Mouse (Mus musculus) stomach, postnatal 0 days (tissue): ENCODE results near the gene 1700001O22Rik. TPM values are rescaled to one million over a fixed set of nuclear protein-coding genes. Genes with fewer than 3 reads are reported as not detected.

Experiments used
- ATAC-seq: fragments of 200-750 bp; cut with Nextera tagmentation; 2 replicates; pipeline ENCODE4 v1.8.0; 2017; ENCODE audit not compliant: low FRiP score, low TSS enrichment
- DNase-seq: peaks from one replicate; pipeline ENCODE4 v3.0.0-alpha.2; 2016; ENCODE audit warnings: low spot score
- H3K27ac ChIP-seq: fragments of 300-500 bp; sonication (generic); replicated peaks from 2 replicates; pipeline ENCODE4 v1.5.1; 2014; ENCODE audit warnings: mild to moderate bottlenecking, control low read depth
- H3K27me3 ChIP-seq: fragments of 300-500 bp; sonication (generic); 2 replicates; pipeline ENCODE4 v1.6.1; 2014; ENCODE audit warnings: low read length; ENCODE audit not compliant: control insufficient read depth, insufficient read depth
- H3K36me3 ChIP-seq: fragments of 300-500 bp; sonication (generic); 2 replicates; pipeline ENCODE4 v1.6.1; 2014; ENCODE audit warnings: low read length, mixed read lengths; ENCODE audit not compliant: control insufficient read depth, insufficient read depth
- H3K4me1 ChIP-seq: fragments of 300-500 bp; sonication (generic); replicated peaks from 2 replicates; pipeline ENCODE4 v1.6.1; 2014; ENCODE audit warnings: antibody characterized with exemption; ENCODE audit not compliant: control insufficient read depth, insufficient read depth
- H3K4me2 ChIP-seq: fragments of 300-500 bp; sonication (generic); replicated peaks from 2 replicates; pipeline ENCODE4 v1.6.1; 2014; ENCODE audit warnings: low read depth, mild to moderate bottlenecking, control low read depth, moderate library complexity
- H3K4me3 ChIP-seq: fragments of 300-500 bp; sonication (generic); 2 replicates; pipeline ENCODE4 v1.5.1; 2014; ENCODE audit warnings: low read depth, low read length, control low read depth
- H3K9ac ChIP-seq: fragments of 300-500 bp; sonication (generic); 2 replicates; pipeline ENCODE4 v1.6.1; 2014; ENCODE audit warnings: mild to moderate bottlenecking, low read length, control low read depth, mixed read lengths
- H3K9me3 ChIP-seq: fragments of 300-500 bp; sonication (generic); 2 replicates; pipeline ENCODE4 v1.6.1; 2016; ENCODE audit warnings: low read length; ENCODE audit not compliant: control insufficient read depth
- CTCF ChIP-seq: IDR thresholded peaks from 2 replicates; pipeline ENCODE4 v1.5.1; 2016; ENCODE audit warnings: antibody characterized with exemption, low read depth, mild to moderate bottlenecking, moderate library complexity
- EP300 ChIP-seq: optimal IDR thresholded peaks from 2 replicates; pipeline ENCODE3; 2016; ENCODE audit warnings: antibody characterized with exemption
- WGBS: fragments of 180-500 bp; shearing (Covaris S2); extraction: QIAGEN DNeasy Blood & Tissue Kit; methylation state at CpG from one replicate; pipeline ENCODE4 v1.1.7; 2014; 5-methylcytosine and 5-hydroxymethylcytosine counted together
- polyA plus RNA-seq: library from polyadenylated mRNA; unstranded; fragments of >200 nt; fragmentation: Nextera tagmentation; extraction: Ambion mirVana; gene quantifications from 2 replicates; pipeline ENCODE4 v1.2.1, GENCODE M21; 2015

The 1700001O22Rik gene
- polyA plus RNA-seq, 1 experiment from 2014 or later: 2.0 TPM

DNA sequence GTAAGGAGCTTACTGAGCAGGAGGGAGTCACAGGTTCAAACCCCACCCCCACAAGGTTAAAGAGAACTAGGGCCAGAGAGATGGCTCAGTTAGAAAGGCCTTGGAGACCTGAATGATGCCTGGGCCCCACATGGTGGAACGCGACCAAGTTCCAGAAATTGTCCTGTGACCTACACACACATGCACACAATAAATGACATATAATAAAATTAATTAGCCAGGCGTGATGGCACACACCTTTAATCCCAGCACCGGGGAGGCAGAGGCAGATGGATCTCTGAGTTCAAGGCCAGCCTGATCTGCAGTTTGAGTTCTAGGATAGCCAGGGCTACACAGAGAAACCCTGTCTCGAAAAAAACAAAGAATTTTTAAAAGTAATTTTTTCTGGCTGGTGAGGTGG lies 51.0 kb downstream of the 1700001O22Rik start:
- TF ChIP-seq CTCF: no peak
- no peak for TF ChIP-seq EP300
- no peaks in the 10 kb centered on the region for H3K27me3 ChIP-seq
- no peaks in the 10 kb centered on the region for H3K36me3 ChIP-seq
- H3K9me3 ChIP-seq: no peaks in the 10 kb centered on the region
- WGBS: 98% methylated on average over 5 of the region's 5 CpGs
- H3K4me2 ChIP-seq: no peak overlapping the region
- H3K4me1 ChIP-seq: peaks cover 4% of the 10 kb centered on the region
- H3K4me3 ChIP-seq: no peak overlapping the region
- no peak overlapping the region for H3K27ac ChIP-seq
- ATAC-seq (no peak), DNase-seq (no peak)
- no peak overlapping the region for H3K9ac ChIP-seq

DNA sequence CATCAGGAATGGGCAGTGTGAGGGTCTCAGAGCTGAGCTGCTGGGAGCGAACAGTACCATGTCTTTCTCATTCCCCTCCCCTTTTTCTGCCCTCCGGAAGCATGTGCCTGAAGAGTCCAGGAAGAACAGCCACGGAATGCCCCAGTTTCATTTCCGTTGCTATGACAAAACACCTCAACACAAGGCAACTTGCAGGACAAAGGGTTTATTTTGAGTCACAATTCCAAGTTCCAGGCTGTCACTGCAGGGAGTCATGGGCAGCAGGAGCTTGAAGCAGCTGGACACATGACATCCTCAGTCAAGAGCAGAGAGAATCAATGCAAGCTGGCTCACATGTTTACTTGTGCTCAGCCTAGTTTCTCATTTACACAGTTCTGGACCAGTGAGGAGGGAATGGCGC lies 53.4 kb downstream of the 1700001O22Rik start:
- ATAC-seq: no peak
- no peak for DNase-seq
- H3K9me3 ChIP-seq: no peaks in the 10 kb centered on the region
- no peaks in the 10 kb centered on the region for H3K36me3 ChIP-seq
- H3K4me3 ChIP-seq: no peak overlapping the region
- H3K4me1 ChIP-seq: peaks cover 4% of the 10 kb centered on the region
- H3K27ac ChIP-seq: no peak overlapping the region
- WGBS: 77% methylated on average over 5 of the region's 5 CpGs
- TF ChIP-seq EP300 (no peak), CTCF (no peak)
- no peak overlapping the region for H3K4me2 ChIP-seq
- H3K27me3 ChIP-seq: no peaks in the 10 kb centered on the region
- no peak overlapping the region for H3K9ac ChIP-seq

DNA sequence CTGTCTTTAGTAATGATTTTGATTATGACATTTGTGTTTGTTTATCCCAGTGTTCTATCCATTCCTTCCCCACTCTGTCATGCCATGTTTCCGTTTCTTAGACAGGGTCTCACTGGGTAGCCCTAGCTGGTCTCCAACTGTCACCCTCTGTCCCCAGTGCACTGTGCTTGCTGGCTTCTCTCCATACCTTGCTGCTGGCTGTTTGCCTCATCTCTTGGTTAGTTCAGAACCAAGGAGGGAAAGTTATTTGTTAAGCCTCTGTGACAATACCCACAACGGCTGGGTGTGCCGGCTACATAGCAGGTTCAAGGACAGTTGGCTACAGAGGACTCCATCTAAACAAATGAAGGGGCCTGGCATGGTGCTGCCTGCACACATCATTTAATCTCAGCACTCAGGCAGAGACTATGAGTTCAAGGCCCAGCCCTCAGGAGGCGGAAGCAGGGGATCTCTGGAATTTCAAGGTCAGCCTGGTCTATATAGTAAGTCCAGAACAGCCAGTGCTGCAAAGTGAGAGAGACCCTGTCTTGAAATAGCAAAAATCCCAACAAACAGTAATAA lies 55.8 kb downstream of the 1700001O22Rik start:
- H3K9ac ChIP-seq: no peak overlapping the region
- ATAC-seq (no peak), DNase-seq (no peak)
- no peak overlapping the region for H3K27ac ChIP-seq
- no peaks in the 10 kb centered on the region for H3K27me3 ChIP-seq
- no peak overlapping the region for H3K4me3 ChIP-seq
- no peak for TF ChIP-seq CTCF
- TF ChIP-seq EP300: no peak
- H3K4me2 ChIP-seq: no peak overlapping the region
- no peaks in the 10 kb centered on the region for H3K36me3 ChIP-seq
- H3K9me3 ChIP-seq: no peaks in the 10 kb centered on the region
- 74% methylated on average over 4 of the region's 4 CpGs for WGBS
- peaks cover 9% of the 10 kb centered on the region; the same call in 1 of the 2 replicates for H3K4me1 ChIP-seq

Other genes starting within 250 kb of the 1700001O22Rik start
- gene Cstad, start 208.6 kb downstream of the 1700001O22Rik start, polyA plus RNA-seq: 0.57 and 0.63 TPM in 2 replicates
- 52.4 and 53.3 TPM in 2 replicates for gene Ntmt1, start 4.2 kb upstream of the 1700001O22Rik start, polyA plus RNA-seq
- gene Asb6, start 26.7 kb upstream of the 1700001O22Rik start, polyA plus RNA-seq: 17.2 and 19.6 TPM in 2 replicates
- 1.8 and 2.0 TPM in 2 replicates for gene Prrx2, start 31.3 kb upstream of the 1700001O22Rik start, polyA plus RNA-seq
- 28.3 and 29.2 TPM in 2 replicates for gene Ptges, start 126.2 kb upstream of the 1700001O22Rik start, polyA plus RNA-seq
- 20.1 and 21.8 TPM in 2 replicates for gene Tor1b, start 149.3 kb upstream of the 1700001O22Rik start, polyA plus RNA-seq
- 49.1 and 51.2 TPM in 2 replicates for gene Tor1a, start 164.3 kb upstream of the 1700001O22Rik start, polyA plus RNA-seq
- 29.5 TPM in 2 replicates for gene BC005624, start 178.5 kb upstream of the 1700001O22Rik start, polyA plus RNA-seq
- gene Usp20, start 178.6 kb upstream of the 1700001O22Rik start, polyA plus RNA-seq: 8.9 and 9.0 TPM in 2 replicates